Mouse (Mus musculus) lung, postnatal 0 days (tissue): Measurements from ENCODE around the gene Bptf.

Source experiments
- CTCF ChIP-seq: IDR thresholded peaks from 2 replicates; pipeline ENCODE4 v1.5.1; 2016; ENCODE audit warnings: antibody characterized with exemption, mild to moderate bottlenecking
- EP300 ChIP-seq: IDR thresholded peaks from 2 replicates; pipeline ENCODE4 v1.6.1; 2016; ENCODE audit warnings: antibody characterized with exemption, mild to moderate bottlenecking, control low read depth

DNA sequence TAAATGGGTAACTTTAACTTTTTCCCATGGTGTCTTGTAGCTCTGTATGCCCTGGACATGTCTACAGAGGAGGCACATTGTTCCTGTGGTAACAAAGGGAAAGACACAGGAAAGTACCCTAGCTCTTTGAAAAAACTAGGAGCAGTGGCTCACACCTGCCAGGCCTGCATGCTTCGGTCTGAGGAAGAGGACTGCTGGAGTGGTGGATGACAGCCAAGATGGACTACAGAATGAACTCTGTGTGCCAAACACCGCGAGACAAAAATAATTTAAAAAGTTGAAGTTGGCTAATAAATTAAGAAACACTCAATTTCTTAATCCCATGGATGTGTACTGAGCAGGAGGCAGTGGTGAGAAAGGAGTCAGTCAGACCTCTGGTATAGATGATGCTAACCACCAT is 90.5 kb downstream of the Bptf start:
- TF ChIP-seq CTCF: no peak
- no peak for TF ChIP-seq EP300
